Mouse (Mus musculus) olfactory bulb, adult 2 months (tissue): Measurements from ENCODE around the gene Cenpx. TPM values are rescaled to one million over a fixed set of nuclear protein-coding genes. Genes with fewer than 3 reads are reported as not detected.

ENCODE experiments used
- H3K27ac ChIP-seq: fragments of 200-500 bp; 2 replicates; pipeline ENCODE4 v1.5.1; 2012; ENCODE audit warnings: low read depth, low read length; ENCODE audit not compliant: insufficient read depth
- H3K4me1 ChIP-seq: fragments of 200-500 bp; 2 replicates; pipeline ENCODE4 v1.6.1; 2012; ENCODE audit warnings: low read length; ENCODE audit not compliant: control insufficient read depth, insufficient read depth
- H3K4me3 ChIP-seq: fragments of 200-500 bp; 2 replicates; pipeline ENCODE4 v1.5.1; 2012; ENCODE audit warnings: mild to moderate bottlenecking, low read depth, low read length, moderate library complexity; ENCODE audit not compliant: insufficient read depth
- CTCF ChIP-seq: fragments of 200-500 bp; IDR thresholded peaks from 2 replicates; pipeline ENCODE4 v1.5.1; 2012; ENCODE audit warnings: low read depth, mild to moderate bottlenecking, low read length, moderate library complexity; ENCODE audit not compliant: insufficient read depth
- POLR2A ChIP-seq: fragments of 200-500 bp; IDR thresholded peaks from 2 replicates; pipeline ENCODE4 v1.6.1; 2012; ENCODE audit warnings: mild to moderate bottlenecking, low read depth, low read length, moderate library complexity; ENCODE audit not compliant: insufficient read depth
- WGBS: fragments of 180-500 bp; shearing (Covaris S2); methylation state at CpG from one replicate; pipeline ENCODE4 v1.1.7; 2018; 5-methylcytosine and 5-hydroxymethylcytosine counted together
- polyA plus RNA-seq: library from polyadenylated mRNA; stranded (reverse); fragments of >200 nt; gene quantifications from 2 replicates; pipeline ENCODE4 v1.2.4, GENCODE M21; 2012; ENCODE audit warnings: low replicate concordance; ENCODE audit not compliant: missing spikeins, insufficient read depth, insufficient read length

Cenpx gene
- polyA plus RNA-seq, 1 experiment: not detected

GRCm38 (mm10) chr11:120727169-120727527 is 13.6 kb upstream of the Cenpx start, which contains the start of gene Dcxr:
Gene Dcxr, minus strand, starts transcription at chr11:120727281.
- TF ChIP-seq POLR2A: no peak
- TF ChIP-seq CTCF: no peak
- Histone ChIP-seq H3K4me3 (peak within 1 kb of the TSS; percentile 51), H3K27ac (no peak within 1 kb of the TSS), H3K4me1 (peaks cover 17% of the 10 kb centered on the region)
- WGBS: 3% methylated on average over 14 of the region's 14 CpGs

- H3K27ac ChIP-seq: no peak overlapping the region
- 23% methylated on average over 36 of the region's 36 CpGs for WGBS
- H3K4me3 ChIP-seq: peak overlapping the region; percentile 51
- peaks cover 23% of the 10 kb centered on the region for H3K4me1 ChIP-seq
- TF ChIP-seq POLR2A (no peak), CTCF (no peak)
These were observed 13.0 kb upstream of the Cenpx start for GRCm38 (mm10) chr11:120726243-120727168.

GRCm38 (mm10) chr11:120723509-120723908 is 10.0 kb upstream of the Cenpx start:
- H3K27ac ChIP-seq: no peak overlapping the region
- 91% methylated on average over 7 of the region's 7 CpGs for WGBS
- H3K4me3 ChIP-seq: no peak overlapping the region
- peaks cover 29% of the 10 kb centered on the region for H3K4me1 ChIP-seq
- no peak for TF ChIP-seq POLR2A
- no peak for TF ChIP-seq CTCF

DNA sequence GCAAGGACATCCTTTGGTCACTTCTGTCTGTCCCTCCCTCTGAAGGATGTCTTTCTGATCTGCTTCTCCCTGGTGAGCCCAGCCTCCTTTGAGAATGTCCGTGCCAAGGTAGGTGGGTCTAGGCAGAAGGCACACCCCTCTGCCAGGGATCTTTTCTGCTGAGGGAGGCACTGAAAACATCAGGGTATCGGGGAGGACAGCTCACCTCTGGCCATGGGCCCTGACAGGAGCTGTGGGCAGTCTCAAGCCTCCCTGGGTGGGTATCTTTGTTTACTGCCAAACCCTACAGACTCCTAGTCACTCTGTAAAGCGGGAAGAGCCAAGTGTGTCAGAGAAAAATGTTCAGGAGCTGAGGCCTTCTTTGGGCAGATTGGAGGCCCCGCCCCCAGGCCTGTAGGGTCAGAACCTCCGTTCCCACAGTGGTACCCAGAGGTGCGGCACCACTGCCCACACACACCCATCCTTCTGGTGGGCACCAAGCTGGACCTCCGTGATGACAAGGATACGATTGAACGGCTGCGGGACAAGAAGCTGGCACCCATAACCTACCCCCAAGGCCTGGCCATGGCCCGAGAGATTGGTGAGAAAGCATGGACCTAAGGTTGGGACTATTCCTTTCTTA is 9.3 kb upstream of the Cenpx start:
- Histone ChIP-seq H3K4me1 (peaks cover 29% of the 10 kb centered on the region), H3K4me3 (no peak overlapping the region), H3K27ac (no peak overlapping the region)
- TF ChIP-seq POLR2A (no peak), CTCF (no peak)
- WGBS: 87% methylated on average over 11 of the region's 11 CpGs

DNA sequence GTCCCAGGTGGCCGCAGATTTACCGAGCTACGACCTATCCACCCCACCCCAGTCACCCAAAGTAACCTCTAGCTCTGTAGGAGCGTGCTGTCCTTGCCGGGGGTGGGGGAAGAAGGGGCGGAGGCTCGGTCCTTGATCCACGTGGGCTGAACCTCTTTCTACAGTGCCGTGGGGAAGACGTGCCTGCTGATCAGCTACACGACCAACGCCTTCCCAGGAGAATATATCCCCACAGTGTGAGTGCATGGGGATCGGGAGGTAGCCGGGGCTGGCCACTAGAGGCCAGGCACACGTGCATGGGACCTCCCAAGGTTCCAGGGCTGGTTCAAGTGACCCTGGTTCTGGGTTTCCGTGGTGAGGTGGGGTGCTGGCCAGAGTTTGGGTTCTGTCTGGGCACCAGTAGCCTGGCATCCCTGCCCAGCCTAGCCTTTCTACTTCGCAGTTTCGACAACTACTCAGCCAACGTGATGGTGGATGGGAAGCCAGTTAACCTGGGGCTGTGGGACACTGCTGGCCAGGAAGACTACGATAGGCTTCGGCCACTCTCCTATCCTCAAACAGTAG is 8.6 kb upstream of the Cenpx start:
- no peak overlapping the region for H3K27ac ChIP-seq
- peak overlapping the region; percentile 66 for H3K4me3 ChIP-seq
- TF ChIP-seq CTCF: no peak
- no peak for TF ChIP-seq POLR2A
- H3K4me1 ChIP-seq: peaks cover 27% of the 10 kb centered on the region
- WGBS: 20% methylated on average over 21 of the region's 21 CpGs

DNA sequence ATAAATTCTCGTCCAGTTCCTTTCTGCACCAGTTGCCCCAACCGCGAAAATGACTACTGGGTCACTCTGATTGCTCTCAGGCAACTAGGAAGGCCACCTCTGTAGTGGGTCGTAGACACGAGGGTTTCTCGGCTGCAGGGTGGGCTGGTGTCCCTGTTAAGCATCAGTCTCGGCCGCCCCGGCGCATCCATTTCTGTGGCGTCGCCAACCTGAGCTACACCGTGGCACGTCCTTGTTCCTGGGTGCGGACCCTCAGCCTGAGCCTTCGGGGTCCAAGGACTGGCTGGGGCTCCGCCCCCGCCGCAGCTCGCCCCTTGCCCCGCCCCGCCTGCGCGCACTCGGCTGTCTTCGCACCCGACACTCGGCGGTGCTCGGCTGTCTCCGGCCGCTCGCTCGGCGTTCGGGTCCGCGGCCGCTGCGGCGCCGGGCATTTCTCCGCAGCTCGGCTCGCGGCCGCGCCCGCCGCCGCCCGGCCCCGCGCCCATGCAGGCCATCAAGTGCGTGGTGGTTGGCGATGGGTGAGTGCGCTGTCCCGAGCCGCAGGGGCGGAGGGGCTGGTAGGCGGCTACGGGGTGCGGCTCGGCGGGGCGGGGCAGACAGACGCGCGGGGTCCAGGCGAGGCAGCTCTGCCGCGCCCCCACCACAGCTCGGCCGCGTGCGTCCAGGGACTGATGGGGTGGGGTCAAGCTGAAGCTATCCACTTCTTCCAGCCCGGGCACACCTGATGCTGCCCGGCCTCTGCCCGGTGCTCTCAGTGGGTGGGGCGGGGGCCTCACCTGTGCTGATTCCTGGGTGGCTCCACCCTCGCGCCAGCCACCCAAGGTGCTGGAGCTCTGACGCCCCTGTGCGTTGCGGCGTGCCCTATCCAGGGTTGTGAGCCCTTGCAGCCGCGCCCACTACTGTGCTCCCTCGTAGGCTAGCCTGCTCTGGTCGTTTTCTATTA is 7.9 kb upstream of the Cenpx start, which contains the start of gene Rac3:
Rac3 (plus strand) TSS at position 347 of the 943 bp plus-strand sequence.
- Histone ChIP-seq H3K4me1 (peaks cover 21% of the 10 kb centered on the region), H3K4me3 (peak within 1 kb of the TSS; percentile 66), H3K27ac (no peak within 1 kb of the TSS)
- WGBS: under 1% methylated on average over 90 of the region's 90 CpGs
- no peak for TF ChIP-seq CTCF
- TF ChIP-seq POLR2A: 0 out of 2 replicates have a peak, but pooled peaks have one; percentile 23

- TF ChIP-seq CTCF (peak; percentile 66; the same call in 1 of the 2 replicates), POLR2A (no peak)
- WGBS: 9% methylated on average over 17 of the region's 17 CpGs
- Histone ChIP-seq H3K4me1 (peaks cover 18% of the 10 kb centered on the region), H3K27ac (no peak overlapping the region), H3K4me3 (peak overlapping the region; percentile 66)
These were observed 6.9 kb upstream of the Cenpx start for GRCm38 (mm10) chr11:120720450-120720849.

GRCm38 (mm10) chr11:120719841-120720376 is 6.4 kb upstream of the Cenpx start:
- Histone ChIP-seq H3K4me1 (peaks cover 19% of the 10 kb centered on the region), H3K4me3 (no peak overlapping the region), H3K27ac (no peak overlapping the region)
- TF ChIP-seq POLR2A (no peak), CTCF (no peak)
- WGBS: 89% methylated on average over 13 of the region's 13 CpGs
